Mouse (Mus musculus): ENCODE data around the gene Myo9b.
A peak's percentile ranks its signal among the peaks of the same experiment; 100 is the strongest.

Gene Myo9b

GRCm38 (mm10) chr8:71385212-71385835, 112.8 kb downstream of the Myo9b start:
- DNase-seq (ENCODE audit: low read depth, low spot score): no peak

- DNase-seq (ENCODE audit: low read depth, low spot score): no peak
Measured at GRCm38 (mm10) chr8:71388267-71388666, 115.8 kb downstream of the Myo9b start.

- DNase-seq (ENCODE audit: low read depth, low spot score): no peak
Measured at GRCm38 (mm10) chr8:71391696-71392095, 119.2 kb downstream of the Myo9b start.

GRCm38 (mm10) chr8:71392391-71392790, 119.9 kb downstream of the Myo9b start:
- no peak for DNase-seq (ENCODE audit: low read depth, low spot score)

GRCm38 (mm10) chr8:71392871-71393270, 120.4 kb downstream of the Myo9b start:
- DNase-seq (ENCODE audit: low read depth, low spot score): peak; percentile 81

- no peak for DNase-seq (ENCODE audit: low read depth, low spot score)
Measured at GRCm38 (mm10) chr8:71394481-71394880, 122.0 kb downstream of the Myo9b start.

GRCm38 (mm10) chr8:71395071-71395470, 122.6 kb downstream of the Myo9b start:
- no peak for DNase-seq (ENCODE audit: low read depth, low spot score)

- DNase-seq (ENCODE audit: low read depth, low spot score): no peak
Measured at GRCm38 (mm10) chr8:71395629-71396028, 123.1 kb downstream of the Myo9b start, which contains the start of gene Ushbp1. TSS of gene Ushbp1 (minus strand) at chr8:71395802.

- DNase-seq (ENCODE audit: low read depth, low spot score): peak; percentile 84
Measured at GRCm38 (mm10) chr8:71396639-71397305, 124.3 kb downstream of the Myo9b start, which contains the start of gene Babam1. TSS of gene Babam1 (plus strand) at chr8:71396861.

GRCm38 (mm10) chr8:71397701-71398100, 125.2 kb downstream of the Myo9b start:
- no peak for DNase-seq (ENCODE audit: low read depth, low spot score)

- DNase-seq (ENCODE audit: low read depth, low spot score): no peak
Measured at GRCm38 (mm10) chr8:71400826-71401225, 128.3 kb downstream of the Myo9b start.

GRCm38 (mm10) chr8:71401454-71401853, 128.9 kb downstream of the Myo9b start:
- no peak for DNase-seq (ENCODE audit: low read depth, low spot score)

GRCm38 (mm10) chr8:71402446-71402964, 130.0 kb downstream of the Myo9b start:
- no peak for DNase-seq (ENCODE audit: low read depth, low spot score)

GRCm38 (mm10) chr8:71403107-71403885, 130.8 kb downstream of the Myo9b start:
- no peak for DNase-seq (ENCODE audit: low read depth, low spot score)

GRCm38 (mm10) chr8:71404011-71404410, 131.5 kb downstream of the Myo9b start:
- DNase-seq (ENCODE audit: low read depth, low spot score): no peak

- DNase-seq (ENCODE audit: low read depth, low spot score): no peak
Measured at GRCm38 (mm10) chr8:71404951-71405351, 132.4 kb downstream of the Myo9b start.

- peak; percentile 85 for DNase-seq (ENCODE audit: low read depth, low spot score)
Measured at GRCm38 (mm10) chr8:71405401-71406098, 133.0 kb downstream of the Myo9b start, which contains the start of gene Ankle1. TSS of gene Ankle1 (plus strand) at chr8:71406010.

GRCm38 (mm10) chr8:71406099-71407015, 133.8 kb downstream of the Myo9b start:
- peak; percentile 38 for DNase-seq (ENCODE audit: low read depth, low spot score)

- DNase-seq (ENCODE audit: low read depth, low spot score): no peak
Measured at GRCm38 (mm10) chr8:71407441-71407840, 134.9 kb downstream of the Myo9b start.

GRCm38 (mm10) chr8:71408231-71408630, 135.7 kb downstream of the Myo9b start:
- no peak for DNase-seq (ENCODE audit: low read depth, low spot score)

Measured in retina, postnatal 7 days (tissue).